Mouse (Mus musculus): ENCODE results near the gene 9330182O14Rik. TPM values are rescaled to one million over a fixed set of nuclear protein-coding genes. Genes with fewer than 3 reads are reported as not detected.

Gene 9330182O14Rik
- not detected in 2 replicates for polyA plus RNA-seq (2015; fragmentation: Nextera tagmentation; extraction: Ambion mirVana)

DNA sequence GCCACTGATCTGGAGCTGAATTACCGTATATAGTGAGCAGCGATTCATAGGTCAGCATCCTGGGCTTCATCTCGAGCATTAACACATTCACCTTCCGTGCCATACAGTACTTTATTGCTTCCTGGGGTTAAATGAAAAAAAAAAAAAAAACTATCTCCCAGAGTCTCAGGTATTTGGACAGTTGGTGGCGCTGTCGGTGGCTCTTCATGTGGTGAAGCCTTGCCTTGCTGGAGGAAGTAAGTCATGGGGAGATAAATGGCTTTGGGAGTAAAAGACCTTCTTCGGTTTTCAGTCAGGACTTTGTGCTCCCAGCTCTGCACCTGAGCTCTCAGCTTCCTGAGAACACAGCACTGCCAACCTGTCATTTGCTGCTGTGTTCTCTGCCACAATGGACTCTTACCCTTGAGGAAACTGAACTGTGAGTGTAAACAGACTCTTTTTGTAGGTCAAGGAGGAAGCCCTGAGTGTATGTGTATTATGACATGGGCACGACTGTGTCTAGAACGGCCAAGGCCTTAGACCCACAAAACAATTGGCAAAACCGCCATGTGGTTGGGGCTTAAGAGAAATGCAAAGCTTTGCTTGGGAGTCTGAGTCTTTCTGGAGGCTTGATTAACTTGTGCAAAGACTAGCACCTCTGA, at the start of gene 9330182O14Rik:
TSS of gene 9330182O14Rik (plus strand) at position 214 of the 641 bp plus-strand sequence.
- no peaks in the 10 kb centered on the region for H3K36me3 ChIP-seq (ENCODE audit: insufficient read depth, low read length)
- WGBS = 45% methylated on average over 10 of the region's 10 CpGs
- H3K4me3 ChIP-seq (ENCODE audit: low read length) = no peak within 1 kb of the TSS
- no peak within 1 kb of the TSS for H3K4me2 ChIP-seq (replicated peaks; ENCODE audit: low read depth, low read length)
- ATAC-seq (ENCODE audit: low FRiP score, low TSS enrichment) = no peak
- H3K4me1 ChIP-seq (ENCODE audit: insufficient read depth, low read length) = no peaks in the 10 kb centered on the region
- no peaks in the 10 kb centered on the region for H3K27me3 ChIP-seq (ENCODE audit: insufficient read depth, low read length)
- no peaks in the 10 kb centered on the region for H3K9me3 ChIP-seq (ENCODE audit: low read length)
- H3K27ac ChIP-seq (ENCODE audit: low read length) = no peak within 1 kb of the TSS
- no peak within 1 kb of the TSS for H3K9ac ChIP-seq (replicated peaks; ENCODE audit: low read length)

DNA sequence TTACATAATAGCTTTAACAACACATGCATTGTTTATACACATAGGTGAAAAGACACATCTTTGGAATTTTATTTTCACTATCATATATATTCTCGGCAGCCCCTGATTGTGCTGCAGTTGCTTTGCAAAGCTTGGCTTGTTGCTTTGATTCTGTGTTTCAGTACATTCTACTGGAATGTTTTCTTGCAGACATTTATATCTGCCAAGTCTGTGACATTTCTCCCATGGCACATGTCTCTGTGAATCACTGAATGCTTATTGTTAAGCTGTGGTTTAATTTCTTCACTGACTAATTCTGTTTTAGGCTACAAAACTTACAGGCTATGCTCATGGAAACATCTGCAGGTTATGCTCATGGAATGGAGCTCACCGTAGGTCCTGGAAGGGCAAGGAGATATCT, 30.9 kb upstream of the 9330182O14Rik start:
- Histone ChIP-seq H3K4me2 (replicated peaks; ENCODE audit: low read depth, low read length) (no peak overlapping the region), H3K27me3 (ENCODE audit: insufficient read depth, low read length) (no peaks in the 10 kb centered on the region), H3K4me1 (ENCODE audit: insufficient read depth, low read length) (no peaks in the 10 kb centered on the region), H3K4me3 (ENCODE audit: low read length) (no peak overlapping the region), H3K27ac (ENCODE audit: low read length) (no peak overlapping the region), H3K9ac (replicated peaks; ENCODE audit: low read length) (no peak overlapping the region), H3K36me3 (ENCODE audit: insufficient read depth, low read length) (no peaks in the 10 kb centered on the region), H3K9me3 (ENCODE audit: low read length) (no peaks in the 10 kb centered on the region)
- 77% methylated on average over 2 of the region's 2 CpGs for WGBS
- no peak for ATAC-seq (ENCODE audit: low FRiP score, low TSS enrichment)

DNA sequence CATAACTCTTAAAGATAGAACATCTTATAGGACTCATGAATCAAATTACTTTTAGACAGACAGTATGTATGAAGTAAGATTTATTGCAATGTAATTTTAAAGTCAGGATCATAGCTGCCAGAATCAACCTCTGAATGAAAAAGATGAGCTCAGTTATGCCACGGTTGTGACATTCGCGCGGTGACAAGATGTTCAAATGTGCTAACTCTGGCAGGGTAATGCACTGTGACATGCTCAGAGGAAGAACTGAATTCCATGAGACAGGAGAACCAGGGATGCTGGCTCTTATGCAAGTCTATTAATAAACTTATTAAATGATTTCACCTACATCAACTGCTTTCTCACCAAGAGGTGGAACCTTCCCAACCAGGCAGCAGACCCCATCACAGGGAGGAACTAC, 28.5 kb upstream of the 9330182O14Rik start:
- WGBS = 90% methylated on average over 4 of the region's 4 CpGs
- Histone ChIP-seq H3K9ac (replicated peaks; ENCODE audit: low read length) (no peak overlapping the region), H3K4me1 (ENCODE audit: insufficient read depth, low read length) (no peaks in the 10 kb centered on the region), H3K4me2 (replicated peaks; ENCODE audit: low read depth, low read length) (no peak overlapping the region), H3K9me3 (ENCODE audit: low read length) (no peaks in the 10 kb centered on the region), H3K36me3 (ENCODE audit: insufficient read depth, low read length) (no peaks in the 10 kb centered on the region), H3K27ac (ENCODE audit: low read length) (no peak overlapping the region), H3K27me3 (ENCODE audit: insufficient read depth, low read length) (no peaks in the 10 kb centered on the region), H3K4me3 (ENCODE audit: low read length) (no peak overlapping the region)
- ATAC-seq (ENCODE audit: low FRiP score, low TSS enrichment) = no peak

DNA sequence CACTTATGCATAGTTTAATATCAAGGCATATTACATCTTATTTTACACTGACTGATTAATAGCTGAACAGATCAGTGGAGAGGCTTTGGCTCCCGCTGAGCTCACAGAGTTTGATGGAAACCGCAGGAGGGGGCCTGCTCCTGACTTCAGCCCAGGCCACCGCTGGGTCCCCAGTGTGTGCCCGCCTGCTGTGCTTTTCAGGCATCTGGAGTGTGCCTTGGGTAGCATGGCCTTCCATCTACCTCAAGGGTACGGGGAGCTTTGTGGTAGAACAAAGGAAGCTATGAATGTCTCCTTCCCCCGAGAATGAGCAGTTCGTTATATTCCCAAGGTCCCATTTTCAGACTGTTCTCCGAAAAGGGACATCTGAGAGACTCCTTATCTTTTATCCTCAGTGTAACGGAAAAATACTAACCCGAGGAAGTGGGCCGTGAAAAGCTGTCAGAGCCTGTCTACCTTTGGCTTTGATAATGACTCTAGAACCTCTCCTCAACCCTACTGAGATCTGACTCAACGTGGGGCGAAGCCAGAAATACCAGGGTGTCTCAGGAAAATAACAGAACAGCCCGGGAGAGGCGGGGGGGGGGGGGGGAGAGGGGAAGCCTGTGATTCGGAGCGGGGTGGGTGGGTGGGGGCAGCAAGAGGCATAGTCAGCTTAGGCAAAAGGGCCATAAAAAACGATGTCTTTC, 20.1 kb upstream of the 9330182O14Rik start:
- 55% methylated on average over 15 of the region's 18 CpGs for WGBS
- Histone ChIP-seq H3K9me3 (ENCODE audit: low read length) (no peaks in the 10 kb centered on the region), H3K9ac (replicated peaks; ENCODE audit: low read length) (no peak overlapping the region), H3K4me1 (ENCODE audit: insufficient read depth, low read length) (no peaks in the 10 kb centered on the region), H3K27ac (ENCODE audit: low read length) (no peak overlapping the region), H3K36me3 (ENCODE audit: insufficient read depth, low read length) (no peaks in the 10 kb centered on the region), H3K4me3 (ENCODE audit: low read length) (no peak overlapping the region), H3K27me3 (ENCODE audit: insufficient read depth, low read length) (no peaks in the 10 kb centered on the region), H3K4me2 (replicated peaks; ENCODE audit: low read depth, low read length) (peak overlapping the region; percentile 20; the same call in 1 of the 2 replicates)
- no peak for ATAC-seq (ENCODE audit: low FRiP score, low TSS enrichment)

DNA sequence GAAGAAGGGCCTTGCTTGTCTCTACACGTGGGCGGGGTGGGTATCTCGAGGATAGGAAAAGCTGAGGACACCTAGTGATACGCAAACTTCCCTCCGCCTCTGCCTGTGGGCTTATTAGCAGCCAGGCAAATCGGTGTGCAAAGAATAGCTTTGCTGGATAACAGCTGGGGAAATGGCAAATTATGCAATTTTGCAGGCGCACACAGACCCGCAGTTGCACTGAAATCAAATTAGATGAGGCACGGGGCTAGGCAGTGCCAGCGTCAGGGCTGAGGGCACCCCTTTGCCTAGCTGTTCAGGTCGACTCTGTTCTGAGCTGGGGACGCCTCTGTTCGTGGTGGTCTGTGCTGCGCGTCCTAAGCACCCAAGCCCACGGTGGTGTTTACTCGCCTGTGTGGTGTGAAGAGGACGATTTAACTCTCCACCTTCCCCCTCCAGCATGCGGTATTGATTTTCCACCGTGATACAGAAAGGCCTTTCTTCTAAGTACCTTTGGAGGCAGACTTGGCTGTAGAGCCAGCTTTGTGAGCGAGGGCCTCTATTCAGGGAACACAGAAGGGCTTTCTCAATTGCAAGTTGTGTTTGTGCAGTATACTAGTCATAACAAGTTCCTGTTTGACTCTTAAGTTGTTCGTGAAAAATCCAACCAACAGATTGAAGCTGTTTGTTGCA, 19.4 kb upstream of the 9330182O14Rik start:
- H3K27me3 ChIP-seq (ENCODE audit: insufficient read depth, low read length) = no peaks in the 10 kb centered on the region
- peak overlapping the region; percentile 20; the same call in 1 of the 2 replicates for H3K4me2 ChIP-seq (replicated peaks; ENCODE audit: low read depth, low read length)
- ATAC-seq (ENCODE audit: low FRiP score, low TSS enrichment) = no peak
- H3K4me1 ChIP-seq (ENCODE audit: insufficient read depth, low read length) = no peaks in the 10 kb centered on the region
- no peak overlapping the region for H3K4me3 ChIP-seq (ENCODE audit: low read length)
- 50% methylated on average over 22 of the region's 22 CpGs for WGBS
- no peak overlapping the region for H3K27ac ChIP-seq (ENCODE audit: low read length)
- H3K36me3 ChIP-seq (ENCODE audit: insufficient read depth, low read length) = no peaks in the 10 kb centered on the region
- no peaks in the 10 kb centered on the region for H3K9me3 ChIP-seq (ENCODE audit: low read length)
- no peak overlapping the region for H3K9ac ChIP-seq (replicated peaks; ENCODE audit: low read length)

DNA sequence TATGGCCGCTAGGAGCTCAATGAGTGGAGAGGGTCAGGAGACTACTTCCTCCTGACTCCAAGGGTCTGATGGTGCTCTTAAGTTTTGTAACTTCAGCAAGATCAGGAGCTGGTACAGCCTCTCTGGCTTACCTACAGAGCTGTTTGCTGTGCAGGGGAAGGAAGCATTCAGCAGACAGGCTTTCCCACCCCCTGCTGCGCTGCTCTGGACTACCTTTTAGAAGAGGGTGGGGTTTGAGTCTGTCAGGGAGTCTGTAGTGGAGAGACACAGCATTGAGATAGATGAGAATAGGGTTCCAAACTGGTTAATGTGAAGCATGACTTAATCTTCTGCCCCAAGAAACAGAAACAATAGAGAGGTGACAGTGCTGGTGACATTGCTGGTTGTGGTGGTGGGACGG, 17.8 kb upstream of the 9330182O14Rik start:
- Histone ChIP-seq H3K27ac (ENCODE audit: low read length) (no peak overlapping the region), H3K27me3 (ENCODE audit: insufficient read depth, low read length) (peaks cover 3% of the 10 kb centered on the region; the same call in 1 of the 2 replicates), H3K36me3 (ENCODE audit: insufficient read depth, low read length) (no peaks in the 10 kb centered on the region), H3K4me2 (replicated peaks; ENCODE audit: low read depth, low read length) (no peak overlapping the region), H3K9me3 (ENCODE audit: low read length) (no peaks in the 10 kb centered on the region), H3K4me1 (ENCODE audit: insufficient read depth, low read length) (no peaks in the 10 kb centered on the region), H3K9ac (replicated peaks; ENCODE audit: low read length) (no peak overlapping the region), H3K4me3 (ENCODE audit: low read length) (no peak overlapping the region)
- WGBS = 88% methylated on average over 3 of the region's 3 CpGs
- ATAC-seq (ENCODE audit: low FRiP score, low TSS enrichment) = no peak

DNA sequence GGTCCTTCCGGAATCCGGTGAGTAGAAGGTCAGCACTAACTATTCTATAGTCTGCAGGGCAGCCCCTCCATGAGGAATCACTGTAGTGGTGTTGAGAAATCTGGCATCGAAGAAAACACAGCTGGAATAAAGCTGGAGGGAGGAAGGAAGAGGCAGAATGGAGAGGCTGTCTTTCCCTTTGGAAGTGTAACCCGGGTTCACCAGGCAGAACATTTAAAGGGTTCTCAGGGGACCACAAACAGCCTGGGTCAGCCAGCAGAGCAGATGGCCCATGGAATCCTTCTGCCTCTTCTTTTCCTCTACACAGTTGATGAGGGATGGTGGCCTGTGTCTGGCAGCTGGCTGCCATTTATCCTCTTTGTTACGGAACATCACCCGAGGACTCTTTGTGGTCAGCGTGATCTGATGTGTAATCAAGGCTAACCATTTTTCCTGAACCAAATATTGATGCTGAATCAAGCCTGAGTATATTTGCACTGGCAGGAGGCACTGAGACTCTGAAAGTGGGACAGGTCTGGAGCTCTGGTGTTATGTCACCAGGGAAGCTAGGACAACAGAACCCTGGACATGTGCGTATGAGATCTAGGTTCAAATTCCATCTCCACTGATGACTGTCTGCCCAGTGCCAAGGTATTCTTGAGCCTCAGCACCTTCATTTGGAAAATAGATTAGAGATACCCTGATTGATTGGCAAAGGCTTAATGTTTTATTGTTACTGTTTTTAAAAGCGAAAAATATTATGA, 9.8 kb upstream of the 9330182O14Rik start:
- Histone ChIP-seq H3K27me3 (ENCODE audit: insufficient read depth, low read length) (peaks cover 3% of the 10 kb centered on the region; the same call in 1 of the 2 replicates), H3K4me1 (ENCODE audit: insufficient read depth, low read length) (no peaks in the 10 kb centered on the region), H3K4me3 (ENCODE audit: low read length) (no peak overlapping the region), H3K4me2 (replicated peaks; ENCODE audit: low read depth, low read length) (no peak overlapping the region), H3K9me3 (ENCODE audit: low read length) (no peaks in the 10 kb centered on the region), H3K36me3 (ENCODE audit: insufficient read depth, low read length) (no peaks in the 10 kb centered on the region), H3K9ac (replicated peaks; ENCODE audit: low read length) (no peak overlapping the region), H3K27ac (ENCODE audit: low read length) (no peak overlapping the region)
- no peak for ATAC-seq (ENCODE audit: low FRiP score, low TSS enrichment)
- whole genome bisulfite sequencing = 77% methylated on average over 9 of the region's 9 CpGs

DNA sequence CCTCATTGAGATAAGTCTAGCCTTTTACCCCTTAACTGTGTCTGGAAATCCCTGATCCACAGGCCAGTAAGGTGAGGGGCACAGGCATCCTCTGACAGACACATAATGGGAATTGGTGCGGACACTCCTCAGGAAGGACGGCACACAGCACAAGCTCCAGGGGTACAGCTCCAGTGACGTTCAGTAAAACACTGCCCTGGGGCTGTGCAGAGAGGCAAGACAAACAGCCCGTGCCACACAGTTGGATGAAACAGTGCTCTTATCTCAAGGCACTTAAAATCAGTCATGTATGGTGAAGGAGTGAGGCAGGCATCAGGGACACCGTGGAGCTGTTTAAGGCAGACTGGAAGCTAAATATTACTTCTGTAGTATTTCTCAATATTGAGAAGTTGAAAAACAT, 4.7 kb upstream of the 9330182O14Rik start:
- H3K27ac ChIP-seq (ENCODE audit: low read length) = no peak overlapping the region
- H3K36me3 ChIP-seq (ENCODE audit: insufficient read depth, low read length) = no peaks in the 10 kb centered on the region
- H3K27me3 ChIP-seq (ENCODE audit: insufficient read depth, low read length) = no peaks in the 10 kb centered on the region
- no peaks in the 10 kb centered on the region for H3K4me1 ChIP-seq (ENCODE audit: insufficient read depth, low read length)
- 39% methylated on average over 5 of the region's 5 CpGs for WGBS
- H3K4me2 ChIP-seq (replicated peaks; ENCODE audit: low read depth, low read length) = no peak overlapping the region
- H3K9ac ChIP-seq (replicated peaks; ENCODE audit: low read length) = no peak overlapping the region
- H3K9me3 ChIP-seq (ENCODE audit: low read length) = no peaks in the 10 kb centered on the region
- no peak overlapping the region for H3K4me3 ChIP-seq (ENCODE audit: low read length)
- ATAC-seq (ENCODE audit: low FRiP score, low TSS enrichment) = peak; percentile 39; the same call in 1 of the 2 replicates

DNA sequence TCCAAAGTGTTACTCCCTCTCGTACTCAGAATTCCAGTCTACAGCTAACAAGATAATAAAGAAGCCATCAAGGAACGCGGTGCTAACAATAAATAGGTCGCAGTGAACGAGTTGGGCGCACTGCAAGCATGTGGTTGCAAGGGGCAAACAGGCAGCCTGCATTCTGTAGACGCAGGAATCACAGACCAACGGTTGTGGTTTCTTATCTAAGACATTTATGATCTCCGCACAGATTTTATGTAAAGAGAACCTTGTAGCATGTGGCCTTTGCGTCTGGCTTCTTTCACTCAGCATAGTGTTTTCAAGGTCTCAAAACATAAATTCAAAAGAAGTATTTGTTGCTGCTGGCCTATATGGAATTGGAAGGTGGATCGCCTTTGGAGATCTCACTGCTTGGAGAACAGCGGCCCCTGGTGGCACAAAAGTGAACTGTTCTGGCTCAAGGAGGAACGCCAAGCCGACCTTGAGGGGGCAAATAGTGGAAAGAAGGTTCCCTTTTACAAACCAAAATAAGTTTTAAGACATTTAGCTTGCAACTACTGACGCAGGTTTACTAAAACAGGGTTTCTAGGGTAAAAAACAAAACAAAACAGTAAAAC, 3.2 kb upstream of the 9330182O14Rik start:
- Histone ChIP-seq H3K27me3 (ENCODE audit: insufficient read depth, low read length) (no peaks in the 10 kb centered on the region), H3K27ac (ENCODE audit: low read length) (no peak overlapping the region), H3K4me2 (replicated peaks; ENCODE audit: low read depth, low read length) (no peak overlapping the region), H3K4me3 (ENCODE audit: low read length) (no peak overlapping the region), H3K4me1 (ENCODE audit: insufficient read depth, low read length) (no peaks in the 10 kb centered on the region), H3K9ac (replicated peaks; ENCODE audit: low read length) (no peak overlapping the region), H3K36me3 (ENCODE audit: insufficient read depth, low read length) (no peaks in the 10 kb centered on the region), H3K9me3 (ENCODE audit: low read length) (no peaks in the 10 kb centered on the region)
- peak; percentile 43; the same call in 1 of the 2 replicates for ATAC-seq (ENCODE audit: low FRiP score, low TSS enrichment)
- WGBS = 18% methylated on average over 15 of the region's 15 CpGs

Measured in kidney, embryonic 16.5 days (tissue).